Mouse (Mus musculus) hindbrain, embryonic 13.5 days (tissue): ENCODE results near the gene Ifnz. TPM values are rescaled to one million over a fixed set of nuclear protein-coding genes. Genes with fewer than 3 reads are reported as not detected.
A peak's percentile ranks its signal among the peaks of the same experiment; 100 is the strongest.
"Not testable (repeated sequence)": the region's sequence is repeated elsewhere in the genome, so short reads cannot be mapped to it uniquely, and the experiment has no call there.

Experiments used
- ATAC-seq: fragments of 200-750 bp; cut with Nextera tagmentation; 2 replicates; pipeline ENCODE4 v1.8.0; 2017; ENCODE audit warnings: moderate TSS enrichment; ENCODE audit not compliant: low FRiP score
- H3K27ac ChIP-seq: fragments of 300-500 bp; sonication (generic); 2 replicates; pipeline ENCODE4 v1.5.1; 2015; ENCODE audit warnings: inconsistent platforms, mild to moderate bottlenecking, moderate library complexity
- H3K27me3 ChIP-seq: fragments of 300-500 bp; sonication (generic); 2 replicates; pipeline ENCODE4 v1.6.1; 2015; ENCODE audit warnings: mild to moderate bottlenecking, inconsistent platforms
- H3K36me3 ChIP-seq: fragments of 300-500 bp; sonication (generic); 2 replicates; pipeline ENCODE4 v1.6.1; 2015; ENCODE audit warnings: mild to moderate bottlenecking, inconsistent platforms
- H3K4me1 ChIP-seq: fragments of 300-500 bp; sonication (generic); replicated peaks from 2 replicates; pipeline ENCODE4 v1.6.1; 2015; ENCODE audit warnings: inconsistent platforms
- H3K4me2 ChIP-seq: fragments of 300-500 bp; sonication (generic); 2 replicates; pipeline ENCODE4 v1.6.1; 2015; ENCODE audit warnings: inconsistent platforms, mild to moderate bottlenecking, moderate library complexity
- H3K4me3 ChIP-seq: fragments of 300-500 bp; sonication (generic); 2 replicates; pipeline ENCODE4 v1.5.1; 2015; ENCODE audit warnings: mild to moderate bottlenecking, inconsistent platforms
- H3K9ac ChIP-seq: fragments of 300-500 bp; sonication (generic); 2 replicates; pipeline ENCODE4 v1.6.1; 2015; ENCODE audit warnings: mild to moderate bottlenecking, inconsistent platforms
- H3K9me3 ChIP-seq: fragments of 300-500 bp; sonication (generic); 2 replicates; pipeline ENCODE4 v1.6.1; 2016; ENCODE audit warnings: inconsistent platforms
- WGBS: fragments of 180-500 bp; shearing (Covaris S2); methylation state at CpG from one replicate; pipeline ENCODE4 v1.1.7; 2015; 5-methylcytosine and 5-hydroxymethylcytosine counted together
- polyA plus RNA-seq: library from polyadenylated mRNA; unstranded; fragments of >200 nt; fragmentation: Nextera tagmentation; extraction: Ambion mirVana; gene quantifications from 2 replicates; pipeline ENCODE4 v1.2.1, GENCODE M21; 2015

The Ifnz gene
- polyA plus RNA-seq, 1 experiment from 2014 or later = not detected

DNA sequence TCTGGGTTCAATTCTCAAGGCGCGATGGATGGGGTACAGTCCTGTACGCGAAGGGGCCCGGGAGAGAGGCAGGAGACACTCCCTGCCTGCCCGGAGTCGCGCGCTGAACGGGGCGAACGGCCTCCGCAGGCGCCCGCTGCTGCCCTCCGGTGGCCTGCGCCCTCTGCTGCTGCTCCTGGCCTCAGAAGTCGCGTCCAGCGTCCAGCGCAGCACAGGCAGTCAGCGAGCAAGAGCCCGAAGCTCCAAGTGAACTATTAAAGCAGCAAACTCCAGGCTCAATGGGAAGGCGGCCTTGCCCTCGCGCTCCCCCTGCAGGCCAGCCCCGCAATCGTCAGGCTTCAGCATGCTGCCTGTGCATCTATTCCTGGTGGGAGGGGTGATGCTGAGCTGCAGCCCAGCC lies 21.5 kb upstream of the Ifnz start:
- H3K27ac ChIP-seq, H3K27me3 ChIP-seq, H3K36me3 ChIP-seq, H3K4me1 ChIP-seq, ATAC-seq, H3K9me3 ChIP-seq, H3K9ac ChIP-seq: not testable (repeated sequence)
- WGBS = under 1% methylated on average over 28 of the region's 28 CpGs
- H3K4me3 ChIP-seq = peak overlapping the region; percentile 35
- peak overlapping the region; percentile 61 for H3K4me2 ChIP-seq

DNA sequence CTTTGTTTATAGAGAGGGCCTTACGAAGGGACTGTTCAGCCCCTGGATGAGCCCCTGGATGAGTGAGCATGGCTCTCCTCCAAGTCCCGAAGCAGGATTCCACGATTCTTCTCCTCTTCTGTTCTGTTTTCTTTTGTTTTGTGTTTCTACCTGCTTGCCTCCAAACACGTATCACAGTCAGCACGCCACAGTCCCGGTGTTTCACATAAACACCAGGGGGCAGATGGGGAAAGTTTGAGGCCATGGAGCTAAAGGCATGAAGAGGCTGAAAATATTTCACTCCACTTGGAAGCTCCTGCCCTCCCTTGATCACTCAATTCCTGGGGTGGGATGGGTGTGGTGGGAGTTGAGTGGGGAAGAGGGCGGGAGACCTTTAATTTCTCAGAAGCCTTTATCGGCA lies 20.2 kb upstream of the Ifnz start:
- H3K4me2 ChIP-seq, H3K4me3 ChIP-seq, H3K27ac ChIP-seq, H3K36me3 ChIP-seq, H3K27me3 ChIP-seq, ATAC-seq, H3K9me3 ChIP-seq, H3K4me1 ChIP-seq, H3K9ac ChIP-seq: not testable (repeated sequence)
- WGBS = 70% methylated on average over 6 of the region's 8 CpGs

DNA sequence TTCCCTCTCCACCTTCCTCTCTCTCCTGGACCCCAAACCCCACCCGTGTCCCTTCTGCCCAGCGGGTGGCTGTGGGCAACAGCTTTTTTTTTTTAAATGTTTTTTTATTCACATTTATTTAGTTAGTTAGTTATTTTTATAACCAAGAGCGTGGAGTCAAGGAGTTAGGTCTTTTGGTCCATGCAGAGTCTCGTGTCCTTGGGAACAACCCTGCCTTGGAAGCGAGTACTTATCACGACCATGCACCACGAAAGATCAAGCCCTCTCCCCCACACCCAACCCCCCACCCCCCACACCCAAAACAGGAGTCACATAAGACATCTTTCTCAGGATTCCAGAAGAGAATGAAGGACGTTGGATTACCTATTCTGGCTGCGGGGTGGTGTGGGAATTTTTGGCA lies 19.6 kb upstream of the Ifnz start:
- H3K4me1 ChIP-seq, H3K9ac ChIP-seq, H3K27me3 ChIP-seq, H3K4me3 ChIP-seq, H3K4me2 ChIP-seq, ATAC-seq, H3K9me3 ChIP-seq, H3K36me3 ChIP-seq, H3K27ac ChIP-seq: not testable (repeated sequence)
- WGBS = 60% methylated on average over 9 of the region's 9 CpGs

GRCm38 (mm10) chr4:88763384-88764018 lies 18.4 kb upstream of the Ifnz start:
- H3K9ac ChIP-seq, H3K4me1 ChIP-seq, H3K27ac ChIP-seq, H3K36me3 ChIP-seq, H3K9me3 ChIP-seq, H3K27me3 ChIP-seq, ATAC-seq: not testable (repeated sequence)
- Histone ChIP-seq H3K4me2 (peak overlapping the region; percentile 59), H3K4me3 (peak overlapping the region; percentile 36)
- WGBS = 2% methylated on average over 38 of the region's 42 CpGs

DNA sequence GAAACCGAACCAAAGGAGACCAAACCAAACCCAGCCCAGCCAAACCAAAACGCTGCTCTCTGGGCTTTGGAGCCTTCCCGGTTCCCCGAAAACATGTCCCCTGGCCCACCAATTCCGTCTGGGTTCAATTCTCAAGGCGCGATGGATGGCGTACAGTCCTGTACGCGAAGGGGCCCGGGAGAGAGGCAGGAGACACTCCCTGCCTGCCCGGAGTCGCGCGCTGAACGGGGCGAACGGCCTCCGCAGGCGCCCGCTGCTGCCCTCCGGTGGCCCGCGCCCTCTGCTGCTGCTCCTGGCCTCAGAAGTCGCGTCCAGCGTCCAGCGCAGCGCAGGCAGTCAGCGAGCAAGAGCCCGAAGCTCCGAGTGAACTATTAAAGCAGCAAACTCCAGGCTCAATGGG lies 8.4 kb upstream of the Ifnz start, which contains the start of gene Gm13290:
Gm13290 (plus strand) TSS at position 301 of the 400 bp plus-strand sequence.
- WGBS = no CpG with 5 or more reads among the region's 32 CpGs
- not testable (repeated sequence) for ATAC-seq, H3K9me3 ChIP-seq, H3K9ac ChIP-seq, H3K4me3 ChIP-seq, H3K4me2 ChIP-seq, H3K27ac ChIP-seq, H3K4me1 ChIP-seq, H3K36me3 ChIP-seq, H3K27me3 ChIP-seq

- not testable (repeated sequence) for H3K4me3 ChIP-seq, ATAC-seq, H3K4me1 ChIP-seq, H3K9me3 ChIP-seq, H3K9ac ChIP-seq, H3K36me3 ChIP-seq, H3K4me2 ChIP-seq, H3K27me3 ChIP-seq, H3K27ac ChIP-seq
- WGBS = no CpG with 5 or more reads among the region's 29 CpGs
Observed at GRCm38 (mm10) chr4:88776622-88777021, 5.3 kb upstream of the Ifnz start, which contains the start of gene Gm13289. TSS of gene Gm13289 (plus strand) at chr4:88776922.

DNA sequence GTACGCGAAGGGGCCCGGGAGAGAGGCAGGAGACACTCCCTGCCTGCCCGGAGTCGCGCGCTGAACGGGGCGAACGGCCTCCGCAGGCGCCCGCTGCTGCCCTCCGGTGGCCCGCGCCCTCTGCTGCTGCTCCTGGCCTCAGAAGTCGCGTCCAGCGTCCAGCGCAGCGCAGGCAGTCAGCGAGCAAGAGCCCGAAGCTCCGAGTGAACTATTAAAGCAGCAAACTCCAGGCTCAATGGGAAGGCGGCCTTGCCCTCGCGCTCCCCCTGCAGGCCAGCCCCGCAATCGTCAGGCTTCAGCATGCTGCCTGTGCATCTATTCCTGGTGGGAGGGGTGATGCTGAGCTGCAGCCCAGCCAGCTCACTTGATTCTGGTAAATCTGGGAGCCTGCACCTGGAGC lies 2.4 kb upstream of the Ifnz start, which contains the start of gene Gm13272:
Gm13272 (plus strand) TSS at position 301 of the 400 bp plus-strand sequence.
- H3K9ac ChIP-seq, H3K27me3 ChIP-seq, H3K4me2 ChIP-seq, H3K9me3 ChIP-seq, H3K36me3 ChIP-seq, H3K4me3 ChIP-seq, ATAC-seq, H3K4me1 ChIP-seq, H3K27ac ChIP-seq: not testable (repeated sequence)
- WGBS = no CpG with 5 or more reads among the region's 29 CpGs

GRCm38 (mm10) chr4:88780320-88780719 lies 1.6 kb upstream of the Ifnz start:
- H3K4me1 ChIP-seq, H3K36me3 ChIP-seq, H3K27ac ChIP-seq, ATAC-seq, H3K4me3 ChIP-seq, H3K4me2 ChIP-seq, H3K9me3 ChIP-seq, H3K9ac ChIP-seq, H3K27me3 ChIP-seq: not testable (repeated sequence)
- 55% methylated on average over 16 of the region's 18 CpGs for WGBS

GRCm38 (mm10) chr4:88782335-88782734 lies 404 bp downstream of the Ifnz start:
- WGBS = 0% methylated on average over 3 of the region's 31 CpGs
- Histone ChIP-seq H3K4me2 (peak overlapping the region; percentile 39), H3K4me3 (peak overlapping the region; percentile 20)
- H3K4me1 ChIP-seq, H3K27me3 ChIP-seq, H3K9ac ChIP-seq, H3K9me3 ChIP-seq, H3K36me3 ChIP-seq, H3K27ac ChIP-seq, ATAC-seq: not testable (repeated sequence)

DNA sequence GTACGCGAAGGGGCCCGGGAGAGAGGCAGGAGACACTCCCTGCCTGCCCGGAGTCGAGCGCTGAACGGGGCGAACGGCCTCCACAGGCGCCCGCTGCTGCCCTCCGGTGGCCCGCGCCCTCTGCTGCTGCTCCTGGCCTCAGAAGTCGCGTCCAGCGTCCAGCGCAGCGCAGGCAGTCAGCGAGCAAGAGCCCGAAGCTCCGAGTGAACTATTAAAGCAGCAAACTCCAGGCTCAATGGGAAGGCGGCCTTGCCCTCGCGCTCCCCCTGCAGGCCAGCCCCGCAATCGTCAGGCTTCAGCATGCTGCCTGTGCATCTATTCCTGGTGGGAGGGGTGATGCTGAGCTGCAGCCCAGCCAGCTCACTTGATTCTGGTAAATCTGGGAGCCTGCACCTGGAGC lies 3.5 kb downstream of the Ifnz start, which contains the start of gene Gm13276:
Gm13276 (plus strand) TSS at position 301 of the 400 bp plus-strand sequence.
- H3K27me3 ChIP-seq, H3K4me2 ChIP-seq, ATAC-seq, H3K27ac ChIP-seq, H3K9me3 ChIP-seq, H3K4me3 ChIP-seq, H3K9ac ChIP-seq, H3K36me3 ChIP-seq, H3K4me1 ChIP-seq: not testable (repeated sequence)
- no CpG with 5 or more reads among the region's 27 CpGs for WGBS

DNA sequence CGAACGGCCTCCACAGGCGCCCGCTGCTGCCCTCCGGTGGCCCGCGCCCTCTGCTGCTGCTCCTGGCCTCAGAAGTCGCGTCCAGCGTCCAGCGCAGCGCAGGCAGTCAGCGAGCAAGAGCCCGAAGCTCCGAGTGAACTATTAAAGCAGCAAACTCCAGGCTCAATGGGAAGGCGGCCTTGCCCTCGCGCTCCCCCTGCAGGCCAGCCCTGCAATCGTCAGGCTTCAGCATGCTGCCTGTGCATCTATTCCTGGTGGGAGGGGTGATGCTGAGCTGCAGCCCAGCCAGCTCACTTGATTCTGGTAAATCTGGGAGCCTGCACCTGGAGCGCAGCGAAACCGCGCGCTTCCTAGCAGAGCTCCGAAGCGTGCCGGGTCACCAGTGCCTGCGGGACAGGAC lies 6.5 kb downstream of the Ifnz start, which contains the start of gene Gm13277:
Gm13277 (plus strand) TSS at position 231 of the 400 bp plus-strand sequence.
- not testable (repeated sequence) for H3K27me3 ChIP-seq, H3K4me1 ChIP-seq, H3K36me3 ChIP-seq, H3K4me3 ChIP-seq, H3K9me3 ChIP-seq, H3K9ac ChIP-seq, H3K4me2 ChIP-seq, ATAC-seq, H3K27ac ChIP-seq
- WGBS = 0% methylated on average over 4 of the region's 28 CpGs

- not testable (repeated sequence) for H3K9ac ChIP-seq, H3K4me3 ChIP-seq, H3K4me1 ChIP-seq, H3K9me3 ChIP-seq, H3K36me3 ChIP-seq, H3K4me2 ChIP-seq, H3K27me3 ChIP-seq, H3K27ac ChIP-seq, ATAC-seq
- WGBS = no CpG with 5 or more reads among the region's 28 CpGs
Observed at GRCm38 (mm10) chr4:88791250-88791649, 9.3 kb downstream of the Ifnz start, which contains the start of gene Gm13278. TSS of gene Gm13278 (plus strand) at chr4:88791550.

GRCm38 (mm10) chr4:88793936-88794675 lies 12.2 kb downstream of the Ifnz start, which contains the start of gene Gm13275:
TSS of gene Gm13275 (plus strand) at chr4:88794487.
- H3K27ac ChIP-seq, H3K9ac ChIP-seq, ATAC-seq, H3K4me3 ChIP-seq, H3K27me3 ChIP-seq, H3K4me2 ChIP-seq, H3K36me3 ChIP-seq, H3K4me1 ChIP-seq, H3K9me3 ChIP-seq: not testable (repeated sequence)
- WGBS = under 1% methylated on average over 13 of the region's 52 CpGs
